Mouse (Mus musculus) testis, adult 2 months (tissue): ENCODE data around the gene Mrpl14.

Experiments
- CTCF ChIP-seq: fragments of 200-500 bp; IDR thresholded peaks from 2 replicates; pipeline ENCODE4 v1.5.1; 2012; ENCODE audit warnings: low read depth, mild to moderate bottlenecking, inconsistent platforms, low read length, moderate library complexity; ENCODE audit not compliant: control insufficient read depth, insufficient read depth, insufficient replicate concordance
- POLR2A ChIP-seq: fragments of 200-500 bp; IDR thresholded peaks from 2 replicates; pipeline ENCODE4 v1.6.1; 2012; ENCODE audit warnings: low read depth, mild to moderate bottlenecking, inconsistent platforms, low read length, moderate library complexity; ENCODE audit not compliant: control insufficient read depth

- TF ChIP-seq POLR2A (no peak), CTCF (no peak)
Measured at GRCm38 (mm10) chr17:45653233-45653632, 32.9 kb upstream of the Mrpl14 start.
